ENCODE assay signal across 8 mouse cellular contexts in genomic region chr13:21812092-21812491, GRCm38 (mm10). TPM values are rescaled to one million over a fixed set of nuclear protein-coding genes. Genes with fewer than 3 reads are reported as not detected.
DNase-seq lines count a peak whose midpoint lies in the region; ATAC-seq and TF ChIP-seq lines count a peak whose summit lies in the region.
"Not testable (repeated sequence)": the region's sequence is repeated elsewhere in the genome, so short reads cannot be mapped to it uniquely, and the experiment has no call there.
"Had no signal": no experiment of that assay in that cellular context is flagged by ENCODE, and none has a peak within 500 bp of the region (broad histone marks: within the 10 kb centered on the region; RNA-seq: fewer than 3 reads in every experiment).

No protein-coding gene starts in this region.

- peak overlapping the region; percentile 40 for H3K9ac ChIP-seq in heart, embryonic 13.5 days
- not testable (repeated sequence) for H3K9ac ChIP-seq in intestine, embryonic 14.5 days (ENCODE audit: low read length); liver, adult 2 months (ENCODE audit: low read depth, low read length); neural tube, embryonic 14.5 days (replicated peaks; ENCODE audit: low read depth, low read length)

- not testable (repeated sequence) for TF ChIP-seq CTCF in bone marrow, adult 2 months (IDR thresholded peaks at IDR 0.05; ENCODE audit: control insufficient read depth, insufficient read depth, low read length); liver, adult 2 months (IDR thresholded peaks at IDR 0.05; ENCODE audit: low read depth, low read length)

- peak overlapping the region; percentile 56 for H3K4me2 ChIP-seq in heart, embryonic 13.5 days
- peak overlapping the region; percentile 34; the same call in 1 of the 2 replicates for H3K4me2 ChIP-seq in intestine, embryonic 14.5 days (ENCODE audit: low read length)
- peak overlapping the region; percentile 27; the same call in 1 of the 2 replicates for H3K4me2 ChIP-seq in neural tube, embryonic 14.5 days (ENCODE audit: low read depth, low read length)

- DNase-seq in forebrain, embryonic 10.5 days (ENCODE audit: extremely low spot score, low spot score); intestine, embryonic 14.5 days (ENCODE audit: low spot score); liver, adult 2 months (ENCODE audit: extremely low read depth, low read depth, low spot score): not testable (repeated sequence)

- H3K27me3 ChIP-seq in forebrain, embryonic 10.5 days (ENCODE audit: poor library complexity, severe bottlenecking); heart, embryonic 13.5 days (replicated peaks); intestine, embryonic 14.5 days (replicated peaks; ENCODE audit: control insufficient read depth, insufficient read depth, low read length); liver, adult 2 months (ENCODE audit: control insufficient read depth, insufficient read depth, low read length); neural tube, embryonic 14.5 days (ENCODE audit: control insufficient read depth, insufficient read depth, low read length): not testable (repeated sequence)

- whole genome bisulfite sequencing in bone marrow, adult 2 months, result under 1% methylated on average over 14 of the region's 14 CpGs
- 0% methylated on average over 14 of the region's 14 CpGs for WGBS in forebrain, embryonic 10.5 days
- WGBS in heart, embryonic 13.5 days, result 0% methylated on average over 14 of the region's 14 CpGs
- 0% methylated on average over 11 of the region's 14 CpGs for WGBS in intestine, embryonic 14.5 days
- WGBS in liver, adult 2 months, result under 1% methylated on average over 14 of the region's 14 CpGs
- WGBS in neural tube, embryonic 14.5 days, result 0% methylated on average over 11 of the region's 14 CpGs

- not testable (repeated sequence) for TF ChIP-seq POLR2A in bone marrow, adult 2 months (IDR thresholded peaks at IDR 0.05; ENCODE audit: borderline replicate concordance, control insufficient read depth, low read depth, low read length); liver, adult 2 months (IDR thresholded peaks at IDR 0.05; ENCODE audit: extremely low read depth, insufficient read depth, low read length)

- H3K4me3 ChIP-seq in bone marrow, adult 2 months (replicated peaks; ENCODE audit: control insufficient read depth, low read depth, low read length), result peak overlapping the region; percentile 31
- peak overlapping the region; percentile 34; the same call in 1 of the 2 replicates for H3K4me3 ChIP-seq in forebrain, embryonic 10.5 days
- peak overlapping the region; percentile 32 for H3K4me3 ChIP-seq in heart, embryonic 13.5 days
- not testable (repeated sequence) for H3K4me3 ChIP-seq in intestine, embryonic 14.5 days (ENCODE audit: low read depth, low read length); neural tube, embryonic 14.5 days (ENCODE audit: low read depth, low read length)
- H3K4me3 ChIP-seq in liver, adult 2 months (ENCODE audit: insufficient read depth, low read depth, low read length), result peak overlapping the region; percentile 30; the same call in 1 of the 2 replicates

- not testable (repeated sequence) for ATAC-seq in heart, embryonic 13.5 days (ENCODE audit: extremely low read depth, insufficient number of reproducible peaks, low FRiP score, low TSS enrichment)
- peak; percentile 68 for ATAC-seq in intestine, embryonic 14.5 days (replicated peaks; ENCODE audit: low FRiP score, low TSS enrichment, low read depth)
- peak; percentile 49 for ATAC-seq in megakaryocyte progenitor cell, adult 5-6 weeks (replicated peaks; ENCODE audit: poor library complexity)
- peak; percentile 29; the same call in 1 of the 2 replicates for ATAC-seq in neural tube, embryonic 14.5 days (ENCODE audit: low read depth)

- peak overlapping the region; percentile 83 for H3K27ac ChIP-seq in bone marrow, adult 2 months (ENCODE audit: control insufficient read depth, insufficient read depth, low read depth, low read length, poor library complexity)
- H3K27ac ChIP-seq in forebrain, embryonic 10.5 days, result peak overlapping the region; percentile 77
- H3K27ac ChIP-seq in heart, embryonic 13.5 days (replicated peaks), result 0 out of 2 replicates have a peak overlapping the region, but pooled peaks have one; percentile 45
- H3K27ac ChIP-seq in intestine, embryonic 14.5 days (ENCODE audit: low read depth); liver, adult 2 months (replicated peaks; ENCODE audit: insufficient read depth, low read depth, low read length); neural tube, embryonic 14.5 days (ENCODE audit: low read depth, low read length): not testable (repeated sequence)

- H3K9me3 ChIP-seq in forebrain, embryonic 10.5 days; heart, embryonic 13.5 days; intestine, embryonic 14.5 days (ENCODE audit: control insufficient read depth, low read length); neural tube, embryonic 14.5 days (ENCODE audit: control insufficient read depth, low read length): not testable (repeated sequence)

- not testable (repeated sequence) for H3K36me3 ChIP-seq in forebrain, embryonic 10.5 days (replicated peaks); heart, embryonic 13.5 days; intestine, embryonic 14.5 days (ENCODE audit: control insufficient read depth, insufficient read depth, low read length); liver, adult 2 months (ENCODE audit: control insufficient read depth, insufficient read depth, low read length); neural tube, embryonic 14.5 days (ENCODE audit: control insufficient read depth, insufficient read depth, low read length)

- not testable (repeated sequence) for H3K4me1 ChIP-seq in bone marrow, adult 2 months (ENCODE audit: control insufficient read depth, insufficient read depth, low read length); forebrain, embryonic 10.5 days; heart, embryonic 13.5 days; intestine, embryonic 14.5 days (replicated peaks; ENCODE audit: control insufficient read depth, insufficient read depth, low read length); liver, adult 2 months (ENCODE audit: control insufficient read depth, insufficient read depth, low read length); neural tube, embryonic 14.5 days (ENCODE audit: control insufficient read depth, insufficient read depth, low read length)

- not testable (repeated sequence) for H3K79me2 ChIP-seq in liver, adult 2 months (ENCODE audit: control insufficient read depth, insufficient read depth, low read length)

RNA-seq across cellular contexts. Expression of gene Hist1h4m, which starts 0.5 kb away (rescaled TPM):
- 157 and 288 TPM in 2 replicates for polyA plus RNA-seq in bone marrow, adult 2 months (2011; ENCODE audit: insufficient read depth, insufficient read length, low replicate concordance, missing spikeins)
- not detected in 2 replicates for polyA plus RNA-seq in forebrain, embryonic 10.5 days (2016; fragmentation: Nextera tagmentation; extraction: Ambion mirVana)
- polyA plus RNA-seq in heart, embryonic 13.5 days (2015; fragmentation: Nextera tagmentation; extraction: Ambion mirVana), result not detected in 2 replicates
- not detected in 2 replicates for polyA plus RNA-seq in intestine, embryonic 14.5 days (2014; fragmentation: Nextera tagmentation; extraction: Ambion mirVana)
- 0.60 and 0.74 TPM in 2 replicates for total RNA-seq in liver, adult 2 months (2014; rRNA removed)
- not detected in 2 replicates for polyA plus RNA-seq in liver, adult 2 months (2012; rRNA removed)
- 53.3 and 56.3 TPM in 2 replicates for total RNA-seq in megakaryocyte progenitor cell, adult 5-6 weeks (2015)
- 2,437 and 3,070 TPM in 2 replicates for total RNA-seq in megakaryocyte progenitor cell, adult 5-6 weeks (2017)
- polyA plus RNA-seq in neural tube, embryonic 14.5 days (2014; fragmentation: Nextera tagmentation; extraction: Ambion mirVana), result 1.5 TPM in 1 of 2 replicates, not detected in the other
- polyA plus RNA-seq: gonadal fat pad, adult 2 months had no signal

RNA-seq across cellular contexts. Expression of gene Hist1h2ao, which starts 1.8 kb away (rescaled TPM):
- polyA plus RNA-seq in bone marrow, adult 2 months (2011; ENCODE audit: insufficient read depth, insufficient read length, low replicate concordance, missing spikeins), result 5.1 TPM in 1 of 2 replicates, not detected in the other
- polyA plus RNA-seq in forebrain, embryonic 10.5 days (2016; fragmentation: Nextera tagmentation; extraction: Ambion mirVana), result 4.2 TPM in 1 of 2 replicates, not detected in the other
- polyA plus RNA-seq in heart, embryonic 13.5 days (2015; fragmentation: Nextera tagmentation; extraction: Ambion mirVana), result not detected in 2 replicates
- polyA plus RNA-seq in intestine, embryonic 14.5 days (2014; fragmentation: Nextera tagmentation; extraction: Ambion mirVana), result 4.0 TPM in 1 of 2 replicates, not detected in the other
- total RNA-seq in liver, adult 2 months (2014; rRNA removed), result 0.55 TPM in 1 of 2 replicates, not detected in the other
- polyA plus RNA-seq in liver, adult 2 months (2012; rRNA removed), result not detected in 2 replicates
- 115 and 180 TPM in 2 replicates for total RNA-seq in megakaryocyte progenitor cell, adult 5-6 weeks (2015)
- total RNA-seq in megakaryocyte progenitor cell, adult 5-6 weeks (2017), result 633 TPM in 1 of 2 replicates, not detected in the other
- not detected in 2 replicates for polyA plus RNA-seq in neural tube, embryonic 14.5 days (2014; fragmentation: Nextera tagmentation; extraction: Ambion mirVana)
- polyA plus RNA-seq: gonadal fat pad, adult 2 months had no signal

RNA-seq across cellular contexts. Expression of gene Hist1h2bq, which starts 2.1 kb away (rescaled TPM):
- polyA plus RNA-seq in bone marrow, adult 2 months (2011; ENCODE audit: insufficient read depth, insufficient read length, low replicate concordance, missing spikeins), result 27.5 and 42.9 TPM in 2 replicates
- 19.8 and 21.9 TPM in 2 replicates for polyA plus RNA-seq in forebrain, embryonic 10.5 days (2016; fragmentation: Nextera tagmentation; extraction: Ambion mirVana)
- 8.4 and 10.2 TPM in 2 replicates for polyA plus RNA-seq in heart, embryonic 13.5 days (2015; fragmentation: Nextera tagmentation; extraction: Ambion mirVana)
- polyA plus RNA-seq in intestine, embryonic 14.5 days (2014; fragmentation: Nextera tagmentation; extraction: Ambion mirVana), result 19.9 and 23.4 TPM in 2 replicates
- 2.1 and 4.9 TPM in 2 replicates for total RNA-seq in liver, adult 2 months (2014; rRNA removed)
- 1.2 and 11.7 TPM in 2 replicates for polyA plus RNA-seq in liver, adult 2 months (2012; rRNA removed)
- 394 and 411 TPM in 2 replicates for total RNA-seq in megakaryocyte progenitor cell, adult 5-6 weeks (2015)
- total RNA-seq in megakaryocyte progenitor cell, adult 5-6 weeks (2017), result 220 and 363 TPM in 2 replicates
- polyA plus RNA-seq in neural tube, embryonic 14.5 days (2014; fragmentation: Nextera tagmentation; extraction: Ambion mirVana), result 2.4 and 4.5 TPM in 2 replicates

RNA-seq across cellular contexts. Expression of gene Hist1h4n, which starts 19.9 kb away (rescaled TPM):
- polyA plus RNA-seq in bone marrow, adult 2 months (2011; ENCODE audit: insufficient read depth, insufficient read length, low replicate concordance, missing spikeins), result 79.8 and 313 TPM in 2 replicates
- 9.3 and 9.4 TPM in 2 replicates for polyA plus RNA-seq in forebrain, embryonic 10.5 days (2016; fragmentation: Nextera tagmentation; extraction: Ambion mirVana)
- 11.2 and 15.6 TPM in 2 replicates for polyA plus RNA-seq in heart, embryonic 13.5 days (2015; fragmentation: Nextera tagmentation; extraction: Ambion mirVana)
- 20.6 and 22.9 TPM in 2 replicates for polyA plus RNA-seq in intestine, embryonic 14.5 days (2014; fragmentation: Nextera tagmentation; extraction: Ambion mirVana)
- total RNA-seq in liver, adult 2 months (2014; rRNA removed), result 336 and 466 TPM in 2 replicates
- 4.5 and 8.5 TPM in 2 replicates for polyA plus RNA-seq in liver, adult 2 months (2012; rRNA removed)
- 48.7 and 53.0 TPM in 2 replicates for total RNA-seq in megakaryocyte progenitor cell, adult 5-6 weeks (2015)
- 1,698 and 2,087 TPM in 2 replicates for total RNA-seq in megakaryocyte progenitor cell, adult 5-6 weeks (2017)
- polyA plus RNA-seq in neural tube, embryonic 14.5 days (2014; fragmentation: Nextera tagmentation; extraction: Ambion mirVana), result 4.7 and 7.3 TPM in 2 replicates

RNA-seq across cellular contexts. Expression of gene Hist1h2ap, which starts 21.2 kb away (rescaled TPM):
- 94.2 and 102 TPM in 2 replicates for polyA plus RNA-seq in bone marrow, adult 2 months (2011; ENCODE audit: insufficient read depth, insufficient read length, low replicate concordance, missing spikeins)
- polyA plus RNA-seq in forebrain, embryonic 10.5 days (2016; fragmentation: Nextera tagmentation; extraction: Ambion mirVana), result 6,723 and 6,843 TPM in 2 replicates
- polyA plus RNA-seq in heart, embryonic 13.5 days (2015; fragmentation: Nextera tagmentation; extraction: Ambion mirVana), result 1,655 and 1,669 TPM in 2 replicates
- 4,338 and 4,830 TPM in 2 replicates for polyA plus RNA-seq in intestine, embryonic 14.5 days (2014; fragmentation: Nextera tagmentation; extraction: Ambion mirVana)
- 37.4 and 51.8 TPM in 2 replicates for total RNA-seq in liver, adult 2 months (2014; rRNA removed)
- polyA plus RNA-seq in liver, adult 2 months (2012; rRNA removed), result 6.3 and 14.0 TPM in 2 replicates
- total RNA-seq in megakaryocyte progenitor cell, adult 5-6 weeks (2015), result 93.0 and 127 TPM in 2 replicates
- total RNA-seq in megakaryocyte progenitor cell, adult 5-6 weeks (2017), result 3,573 and 4,575 TPM in 2 replicates
- 268 and 373 TPM in 2 replicates for polyA plus RNA-seq in neural tube, embryonic 14.5 days (2014; fragmentation: Nextera tagmentation; extraction: Ambion mirVana)

Comparison
In these comparisons a context has a peak if more than half of its experiments do, and no peak if none do; other contexts are left out.
1. RNA of gene Hist1h4m, which starts 0.5 kb away (polyA plus RNA-seq): 157 to 288 TPM in bone marrow, adult 2 months; 1.5 TPM in neural tube, embryonic 14.5 days, not detected in forebrain, embryonic 10.5 days, not detected in heart, embryonic 13.5 days, not detected in intestine, embryonic 14.5 days and not detected in liver, adult 2 months; every median in the first group is over 10 times any median in the second.
2. Peak in every context shown above with its lines, with median percentiles within 50 percentile points of each other: H3K4me2 ChIP-seq.